Mouse (Mus musculus) MEL (cell line): ENCODE results near the gene S100a1. TPM values are rescaled to one million over a fixed set of nuclear protein-coding genes. Genes with fewer than 3 reads are reported as not detected.

Experiments used
- DNase-seq: peaks from one replicate; pipeline ENCODE4 v3.0.0; 2011; ENCODE audit warnings: low read depth, low spot score
- H3K27ac ChIP-seq: 2 replicates; pipeline ENCODE4 v1.5.1; 2012; ENCODE audit warnings: low read depth, mild to moderate bottlenecking, control low read depth, low read length, moderate library complexity; ENCODE audit not compliant: control insufficient read depth
- H3K27me3 ChIP-seq, 2 experiments: fragments of 150-350 bp in 1 of 2; sonication (generic) in 1 of 2; 2 replicates each; pipeline ENCODE4 v1.6.1; 2012; ENCODE audit warnings: low read length in 2 of 2, mild to moderate bottlenecking in 2 of 2, improper control_type of control experiment in 1 of 2, moderate library complexity in 1 of 2; ENCODE audit not compliant: insufficient read depth in 2 of 2, control insufficient read depth in 1 of 2
- H3K36me3 ChIP-seq, 2 experiments: 2 replicates each; pipeline ENCODE4 v1.6.1; 2012 to 2014; ENCODE audit warnings: low read length in 2 of 2, improper control_type of control experiment in 1 of 2, inconsistent platforms in 1 of 2, mild to moderate bottlenecking in 1 of 2; ENCODE audit not compliant: insufficient read depth in 2 of 2, control insufficient read depth in 1 of 2
- H3K4me1 ChIP-seq, 2 experiments: fragments of 150-350 bp in 1 of 2; sonication (generic) in 1 of 2; 2 replicates each; pipeline ENCODE4 v1.6.1; 2012; ENCODE audit warnings: low read length in 2 of 2, improper control_type of control experiment in 1 of 2, mild to moderate bottlenecking in 1 of 2; ENCODE audit not compliant: insufficient read depth in 2 of 2, control insufficient read depth in 1 of 2
- H3K4me3 ChIP-seq, 2 experiments: fragments of 150-350 bp in 1 of 2; sonication (generic) in 1 of 2; 2 replicates each; pipeline ENCODE4 v1.5.1; 2012; ENCODE audit warnings: low read depth in 2 of 2, low read length in 2 of 2, mild to moderate bottlenecking in 2 of 2, moderate library complexity in 2 of 2, control low read depth in 1 of 2, improper control_type of control experiment in 1 of 2; ENCODE audit not compliant: control insufficient read depth in 1 of 2, insufficient read depth in 1 of 2
- H3K79me2 ChIP-seq: 2 replicates; pipeline ENCODE4 v1.6.1; 2012; ENCODE audit warnings: mild to moderate bottlenecking, low read length, moderate library complexity; ENCODE audit not compliant: control insufficient read depth, poor library complexity, insufficient read depth
- H3K9ac ChIP-seq: 2 replicates; pipeline ENCODE4 v1.6.1; 2012; ENCODE audit warnings: low read depth, mild to moderate bottlenecking, control low read depth, low read length, moderate library complexity; ENCODE audit not compliant: control insufficient read depth, poor library complexity, severe bottlenecking
- H3K9me3 ChIP-seq: fragments of 150-350 bp; sonication (generic); replicated peaks from 2 replicates; pipeline ENCODE4 v1.6.1; 2012; ENCODE audit warnings: mild to moderate bottlenecking, low read length, improper control_type of control experiment, moderate library complexity; ENCODE audit not compliant: insufficient read depth
- BHLHE40 ChIP-seq: IDR thresholded peaks from 2 replicates; pipeline ENCODE4 v1.6.1; 2012; ENCODE audit warnings: low read depth, mild to moderate bottlenecking, inconsistent platforms, low read length, improper control_type of control experiment, borderline replicate concordance
- CHD1 ChIP-seq: IDR thresholded peaks from 2 replicates; pipeline ENCODE4 v1.6.1; 2012; ENCODE audit warnings: low read depth, mild to moderate bottlenecking, inconsistent platforms, low read length, improper control_type of control experiment
- CHD2 ChIP-seq: IDR thresholded peaks from 2 replicates; pipeline ENCODE4 v1.6.1; 2011; ENCODE audit warnings: low read length, improper control_type of control experiment
- CTCF ChIP-seq, 3 experiments: IDR thresholded peaks in 2 of 3; conservative IDR thresholded peaks in 1 of 3; 2 replicates each; pipeline ENCODE4 v1.5.1; 2011 to 2012; ENCODE audit warnings: low read length in 3 of 3, low read depth in 2 of 3, mild to moderate bottlenecking in 2 of 3, improper control_type of control experiment in 1 of 3, inconsistent platforms in 1 of 3, mixed read lengths in 1 of 3, moderate library complexity in 1 of 3; ENCODE audit not compliant: control insufficient read depth in 1 of 3, insufficient read depth in 1 of 3, poor library complexity in 1 of 3, severe bottlenecking in 1 of 3
- ELF1 ChIP-seq: IDR thresholded peaks from 2 replicates; pipeline ENCODE4 v1.6.1; 2014; ENCODE audit warnings: low read depth, mild to moderate bottlenecking, inconsistent platforms, low read length, improper control_type of control experiment, moderate library complexity
- EP300 ChIP-seq, 2 experiments: IDR thresholded peaks; 2 replicates each; pipeline ENCODE4 v1.6.1; 2011; ENCODE audit warnings: improper control_type of control experiment in 2 of 2, low read length in 2 of 2, low read depth in 1 of 2, mild to moderate bottlenecking in 1 of 2
- ETS1 ChIP-seq: IDR thresholded peaks from 2 replicates; pipeline ENCODE4 v1.6.1; 2012; ENCODE audit warnings: low read depth, mild to moderate bottlenecking, inconsistent platforms, low read length, improper control_type of control experiment, moderate library complexity
- GABPA ChIP-seq: IDR thresholded peaks from 2 replicates; pipeline ENCODE4 v1.6.1; 2012; ENCODE audit warnings: low read depth, mild to moderate bottlenecking, inconsistent platforms, low read length, improper control_type of control experiment, moderate library complexity
- GATA1 ChIP-seq: IDR thresholded peaks from 2 replicates; pipeline ENCODE4 v1.6.1; 2011; ENCODE audit warnings: low read depth, low read length, improper control_type of control experiment
- JUND ChIP-seq: IDR thresholded peaks from 2 replicates; pipeline ENCODE4 v1.6.1; 2011; ENCODE audit warnings: low read depth, mild to moderate bottlenecking, improper control_type of control experiment, low read length
- KAT2A ChIP-seq: conservative IDR thresholded peaks from 2 replicates; pipeline ENCODE4 v1.6.1; 2012; ENCODE audit warnings: low read depth, low read length, improper control_type of control experiment, inconsistent platforms
- MAFK ChIP-seq: IDR thresholded peaks from 2 replicates; pipeline ENCODE4 v1.6.1; 2011; ENCODE audit warnings: low read depth, mild to moderate bottlenecking, low read length, improper control_type of control experiment, borderline replicate concordance
- MAX ChIP-seq: IDR thresholded peaks from 2 replicates; pipeline ENCODE4 v1.6.1; 2011; ENCODE audit warnings: low read length, improper control_type of control experiment
- MAZ ChIP-seq: IDR thresholded peaks from 2 replicates; pipeline ENCODE4 v1.6.1; 2012; ENCODE audit warnings: low read depth, mild to moderate bottlenecking, inconsistent platforms, low read length, improper control_type of control experiment
- MXI1 ChIP-seq: IDR thresholded peaks from 2 replicates; pipeline ENCODE4 v1.6.1; 2011; ENCODE audit warnings: mild to moderate bottlenecking, low read depth, low read length, improper control_type of control experiment
- MYB ChIP-seq: IDR thresholded peaks from 2 replicates; pipeline ENCODE4 v1.6.1; 2011; ENCODE audit warnings: mild to moderate bottlenecking, low read depth, low read length, improper control_type of control experiment
- NELFE ChIP-seq: IDR thresholded peaks from 2 replicates; pipeline ENCODE4 v1.6.1; 2011; ENCODE audit warnings: low read depth, low read length, improper control_type of control experiment
- POLR2AphosphoS5 ChIP-seq: IDR thresholded peaks from 2 replicates; pipeline ENCODE4 v1.6.1; 2012; ENCODE audit warnings: low read depth, borderline replicate concordance, mild to moderate bottlenecking, inconsistent platforms, low read length, moderate library complexity, mixed read lengths
- RAD21 ChIP-seq: IDR thresholded peaks from 2 replicates; pipeline ENCODE4 v1.6.1; 2011; ENCODE audit warnings: mild to moderate bottlenecking, low read depth, low read length, improper control_type of control experiment
- SIN3A ChIP-seq: IDR thresholded peaks from 2 replicates; pipeline ENCODE4 v1.6.1; 2012; ENCODE audit warnings: low read length, improper control_type of control experiment, inconsistent platforms
- SMC3 ChIP-seq: IDR thresholded peaks from 2 replicates; pipeline ENCODE4 v1.6.1; 2011; ENCODE audit warnings: low read depth, low read length, improper control_type of control experiment
- TAL1 ChIP-seq: IDR thresholded peaks from 2 replicates; pipeline ENCODE4 v1.6.1; 2012; ENCODE audit warnings: mild to moderate bottlenecking, inconsistent platforms, low read length, moderate library complexity, mixed read lengths
- TBP ChIP-seq: IDR thresholded peaks from 2 replicates; pipeline ENCODE4 v1.8.0; 2011; ENCODE audit warnings: low read depth, low read length, improper control_type of control experiment
- TCF12 ChIP-seq: IDR thresholded peaks from 2 replicates; pipeline ENCODE4 v1.6.1; 2014; ENCODE audit warnings: low read depth, mild to moderate bottlenecking, inconsistent platforms, low read length, improper control_type of control experiment, moderate library complexity
- UBTF ChIP-seq: IDR thresholded peaks from 2 replicates; pipeline ENCODE4 v1.6.1; 2012; ENCODE audit warnings: low read depth, mild to moderate bottlenecking, inconsistent platforms, low read length, improper control_type of control experiment, moderate library complexity, borderline replicate concordance; ENCODE audit not compliant: insufficient read depth
- USF1 ChIP-seq: IDR thresholded peaks from 2 replicates; pipeline ENCODE4 v1.6.1; 2014; ENCODE audit warnings: low read depth, mild to moderate bottlenecking, inconsistent platforms, low read length, improper control_type of control experiment, moderate library complexity
- USF2 ChIP-seq, 2 experiments: IDR thresholded peaks; 2 replicates each; pipeline ENCODE4 v1.6.1; 2011 to 2012; ENCODE audit warnings: improper control_type of control experiment in 2 of 2, low read length in 2 of 2, borderline replicate concordance in 1 of 2, inconsistent platforms in 1 of 2, low read depth in 1 of 2, mild to moderate bottlenecking in 1 of 2; ENCODE audit not compliant: insufficient read depth in 1 of 2
- ZC3H11A ChIP-seq: IDR thresholded peaks from 2 replicates; pipeline ENCODE4 v1.6.1; 2012; ENCODE audit warnings: low read depth, mild to moderate bottlenecking, inconsistent platforms, low read length, improper control_type of control experiment
- ZMIZ1 ChIP-seq: IDR thresholded peaks from 2 replicates; pipeline ENCODE4 v1.6.1; 2012; ENCODE audit warnings: low read depth, mild to moderate bottlenecking, inconsistent platforms, low read length, improper control_type of control experiment, moderate library complexity
- ZNF384 ChIP-seq: IDR thresholded peaks from 2 replicates; pipeline ENCODE4 v1.6.1; 2012; ENCODE audit warnings: low read depth, mild to moderate bottlenecking, inconsistent platforms, low read length, improper control_type of control experiment
- polyA plus RNA-seq, 2 experiments: library from polyadenylated mRNA; stranded (reverse) in 1 of 2; unstranded in 1 of 2; fragments of >175 nt in 1 of 2; fragments of >200 nt in 1 of 2; gene quantifications; 2 replicates each; pipeline versions ENCODE4 v1.2.1 to v1.2.4; 2012; ENCODE audit warnings: low replicate concordance in 2 of 2, low read depth in 1 of 2; ENCODE audit not compliant: insufficient read length in 2 of 2, insufficient read depth in 1 of 2, missing spikeins in 1 of 2
- total RNA-seq: library from RNA; depleted of rRNA; stranded (reverse); fragments of 300-350 nt; gene quantifications from 2 replicates; pipeline ENCODE4 v1.2.3, GENCODE M21; 2012

The S100a1 gene
- total and polyA plus RNA-seq, 3 experiments: 14.4 to 22.2 TPM; not detected in 1

DNA sequence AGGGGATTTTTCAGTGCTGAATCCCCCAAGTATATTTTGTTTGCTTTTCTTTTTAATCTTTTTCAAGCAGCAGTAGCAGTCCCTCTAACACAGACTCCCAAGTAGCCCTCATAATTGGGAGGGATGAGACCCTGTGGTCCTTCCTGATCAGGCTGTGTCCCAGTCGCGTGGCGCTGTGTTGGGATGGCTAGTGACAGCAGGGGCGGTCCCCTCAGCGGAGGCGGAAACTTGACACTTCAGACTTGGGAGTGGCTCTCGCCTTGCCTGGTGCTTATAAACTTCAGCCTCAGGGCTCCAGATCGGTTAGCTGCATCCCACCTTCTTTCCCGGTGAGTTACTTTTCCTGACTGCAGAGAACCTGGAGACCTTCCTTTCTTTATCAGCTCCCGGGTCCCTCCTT is 499 bp upstream of the S100a1 start (continued):
- no peak for TF ChIP-seq ETS1
- TF ChIP-seq POLR2AphosphoS5: no peak
- no peak for TF ChIP-seq GABPA
- no peak for TF ChIP-seq JUND
- TF ChIP-seq BHLHE40: no peak
- TF ChIP-seq MAZ: 0 out of 2 replicates have a peak, but pooled peaks have one; percentile 32
- no peak for TF ChIP-seq USF2 (IDR thresholded peaks at IDR 0.05; ENCODE audit: borderline replicate concordance in 1 of 2, insufficient read depth in 1 of 2, low read depth in 1 of 2, low read length in 2 of 2)
- TF ChIP-seq ELF1: no peak
- no peak for TF ChIP-seq TAL1
- peak; percentile 84 for TF ChIP-seq ZMIZ1
- no peak for TF ChIP-seq RAD21
- peak; percentile 64 for TF ChIP-seq MAX
- TF ChIP-seq EP300 (IDR thresholded peaks at IDR 0.05; ENCODE audit: low read depth in 1 of 2, low read length in 2 of 2): no peak
- no peak for TF ChIP-seq ZC3H11A
- 0 out of 2 replicates have a peak, but pooled peaks have one; percentile 4 for TF ChIP-seq GATA1
- TF ChIP-seq UBTF: no peak
- TF ChIP-seq KAT2A: no peak; the same call in 1 of the 2 replicates
- TF ChIP-seq USF1: 0 out of 2 replicates have a peak, but pooled peaks have one; percentile 24
- no peak for TF ChIP-seq CHD2
- TF ChIP-seq ZNF384: no peak
- TF ChIP-seq NELFE: peak; percentile 71

DNA sequence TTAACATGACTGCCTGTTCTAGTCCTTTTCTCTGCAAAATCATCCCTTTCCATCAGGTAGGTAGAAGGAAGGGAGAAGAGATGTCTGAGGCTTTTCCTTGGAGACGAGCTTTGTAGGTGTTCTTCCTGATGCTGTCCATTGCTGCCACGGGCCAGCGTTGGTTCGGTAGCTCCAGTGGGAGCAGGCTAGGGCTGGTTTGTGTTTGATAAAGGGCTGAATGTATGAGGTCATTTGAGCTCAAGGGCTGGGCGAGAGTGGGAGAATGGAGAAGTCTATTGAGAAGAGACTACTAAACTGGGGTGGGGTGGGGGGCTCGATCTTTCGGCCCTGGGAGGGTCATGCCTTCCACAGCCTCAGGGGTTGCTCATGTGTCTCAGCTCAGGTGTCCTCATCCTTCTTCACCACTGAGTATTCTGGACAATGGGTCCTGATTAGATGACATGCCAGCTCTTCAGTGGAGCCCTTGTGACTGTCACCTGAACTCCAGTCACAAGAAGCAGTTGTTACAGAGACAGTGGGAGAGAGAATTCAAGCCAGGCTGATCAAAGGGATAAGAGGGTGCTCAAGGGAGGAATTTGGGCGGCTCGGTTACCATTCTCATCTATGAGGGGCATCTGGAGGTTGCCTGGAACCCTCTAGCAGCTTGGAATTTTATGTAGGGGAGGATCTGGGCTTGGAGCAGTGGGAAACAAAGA is 1.1 kb downstream of the S100a1 start:
- Histone ChIP-seq H3K4me3 (no peak overlapping the region), H3K4me1 (peaks cover 0 to 17% of the 10 kb centered on the region in 2 experiments; a peak in 3 of 4 replicates), H3K27me3 (no peaks in the 10 kb centered on the region), H3K79me2 (peaks cover 11% of the 10 kb centered on the region), H3K9ac (no peak overlapping the region), H3K9me3 (no peaks in the 10 kb centered on the region), H3K27ac (no peak overlapping the region), H3K36me3 (peaks cover 0 to 6% of the 10 kb centered on the region in 2 experiments; a peak in 2 of 4 replicates)
- no peak for TF ChIP-seq POLR2AphosphoS5
- TF ChIP-seq SIN3A: no peak
- TF ChIP-seq TCF12: no peak
- TF ChIP-seq MXI1: no peak
- no peak for TF ChIP-seq USF1
- no peak for TF ChIP-seq CHD2
- TF ChIP-seq CHD1: no peak
- TF ChIP-seq NELFE: no peak
- no peak for TF ChIP-seq CTCF (IDR thresholded peaks at IDR 0.05 in 2 of 3, conservative IDR thresholded peaks at IDR 0.05 in 1 of 3; ENCODE audit: control insufficient read depth in 1 of 3, insufficient read depth in 1 of 3, low read depth in 2 of 3, low read length in 3 of 3, poor library complexity in 1 of 3, severe bottlenecking in 1 of 3)
- no peak for TF ChIP-seq ZMIZ1
- no peak for TF ChIP-seq MAFK
- TF ChIP-seq EP300 (IDR thresholded peaks at IDR 0.05; ENCODE audit: low read depth in 1 of 2, low read length in 2 of 2): no peak
- no peak for TF ChIP-seq KAT2A
- TF ChIP-seq MYB: no peak
- no peak for TF ChIP-seq SMC3
- no peak for TF ChIP-seq ELF1
- no peak for TF ChIP-seq TBP
- no peak for DNase-seq
